Mouse (Mus musculus): ENCODE results near the gene Ext2.

Ext2 gene

GRCm38 (mm10) chr2:93777056-93777430 is 45.3 kb downstream of the Ext2 start:
- no peak for DNase-seq (ENCODE audit: low read depth in 2 of 2, low spot score in 2 of 2)

GRCm38 (mm10) chr2:93776267-93777055 is 45.9 kb downstream of the Ext2 start:
- DNase-seq (ENCODE audit: low read depth in 2 of 2, low spot score in 2 of 2): no peak

- no peak for DNase-seq (ENCODE audit: low read depth in 2 of 2, low spot score in 2 of 2)
Measured at GRCm38 (mm10) chr2:93775431-93775830, 46.9 kb downstream of the Ext2 start.

- DNase-seq (ENCODE audit: low read depth in 2 of 2, low spot score in 2 of 2): no peak
Measured at GRCm38 (mm10) chr2:93774946-93775345, 47.4 kb downstream of the Ext2 start.

GRCm38 (mm10) chr2:93772765-93773085 is 49.6 kb downstream of the Ext2 start:
- no peak for DNase-seq (ENCODE audit: low read depth in 2 of 2, low spot score in 2 of 2)

GRCm38 (mm10) chr2:93772054-93772764 is 50.2 kb downstream of the Ext2 start:
- DNase-seq (ENCODE audit: low read depth in 2 of 2, low spot score in 2 of 2): no peak

- no peak for DNase-seq (ENCODE audit: low read depth in 2 of 2, low spot score in 2 of 2)
Measured at GRCm38 (mm10) chr2:93770895-93771294, 51.5 kb downstream of the Ext2 start.

GRCm38 (mm10) chr2:93769875-93770274 is 52.5 kb downstream of the Ext2 start:
- DNase-seq (ENCODE audit: low read depth in 2 of 2, low spot score in 2 of 2): no peak

GRCm38 (mm10) chr2:93765721-93766120 is 56.6 kb downstream of the Ext2 start:
- no peak for DNase-seq (ENCODE audit: low read depth in 2 of 2, low spot score in 2 of 2)

GRCm38 (mm10) chr2:93764211-93764610 is 58.2 kb downstream of the Ext2 start:
- DNase-seq (ENCODE audit: low read depth in 2 of 2, low spot score in 2 of 2): no peak

GRCm38 (mm10) chr2:93760389-93760788 is 62.0 kb downstream of the Ext2 start:
- no peak for DNase-seq (ENCODE audit: low read depth in 2 of 2, low spot score in 2 of 2)

GRCm38 (mm10) chr2:93759173-93759572 is 63.2 kb downstream of the Ext2 start:
- no peak for DNase-seq (ENCODE audit: low read depth in 2 of 2, low spot score in 2 of 2)

GRCm38 (mm10) chr2:93758298-93758697 is 64.1 kb downstream of the Ext2 start:
- DNase-seq (ENCODE audit: low read depth in 2 of 2, low spot score in 2 of 2): no peak

GRCm38 (mm10) chr2:93754366-93754765 is 68.0 kb downstream of the Ext2 start:
- no peak for DNase-seq (ENCODE audit: low read depth in 2 of 2, low spot score in 2 of 2)

- DNase-seq (ENCODE audit: low read depth in 2 of 2, low spot score in 2 of 2): no peak
Measured at GRCm38 (mm10) chr2:93753147-93753758, 69.1 kb downstream of the Ext2 start.

- DNase-seq (ENCODE audit: low read depth in 2 of 2, low spot score in 2 of 2): no peak
Measured at GRCm38 (mm10) chr2:93749709-93750108, 72.7 kb downstream of the Ext2 start.

GRCm38 (mm10) chr2:93747538-93748126 is 74.7 kb downstream of the Ext2 start:
- DNase-seq (ENCODE audit: low read depth in 2 of 2, low spot score in 2 of 2): no peak

GRCm38 (mm10) chr2:93746620-93747019 is 75.7 kb downstream of the Ext2 start:
- no peak for DNase-seq (ENCODE audit: low read depth in 2 of 2, low spot score in 2 of 2)

- no peak for DNase-seq (ENCODE audit: low read depth in 2 of 2, low spot score in 2 of 2)
Measured at GRCm38 (mm10) chr2:93746162-93746561, 76.2 kb downstream of the Ext2 start.

- no peak for DNase-seq (ENCODE audit: low read depth in 2 of 2, low spot score in 2 of 2)
Measured at GRCm38 (mm10) chr2:93745741-93746140, 76.6 kb downstream of the Ext2 start.

- no peak for DNase-seq (ENCODE audit: low read depth in 2 of 2, low spot score in 2 of 2)
Measured at GRCm38 (mm10) chr2:93744346-93745229, 77.8 kb downstream of the Ext2 start.

All from CD8-positive naive resting alpha-beta T cell, adult 2 months (primary cell).